Mouse (Mus musculus) thymus, adult 18-20 months (tissue): Measurements from ENCODE around the gene Gm49392.
"Not testable (repeated sequence)": the region's sequence is repeated elsewhere in the genome, so short reads cannot be mapped to it uniquely, and the experiment has no call there.

Experiments used
- DNase-seq, 2 experiments: peaks; one replicate each; pipeline ENCODE4 v3.0.0; 2022; ENCODE audit warnings: mixed read lengths in 2 of 2

Gene Gm49392

DNA sequence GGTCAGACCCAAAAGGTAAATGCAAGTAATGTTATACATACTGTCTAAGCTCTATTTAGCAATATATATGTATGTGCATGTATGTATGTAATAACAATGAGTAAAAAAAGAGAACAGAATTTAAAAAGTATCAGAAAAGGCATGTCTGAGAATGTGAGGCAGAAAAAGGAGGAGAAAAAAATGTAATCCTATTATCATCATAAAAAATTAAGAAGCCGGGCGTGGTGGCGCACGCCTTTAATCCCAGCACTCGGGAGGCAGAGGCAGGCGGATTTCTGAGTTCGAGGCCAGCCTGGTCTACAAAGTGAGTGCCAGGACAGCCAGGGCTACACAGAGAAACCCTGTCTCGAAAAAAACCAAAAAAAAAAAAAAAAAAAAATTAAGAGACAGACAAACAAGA is at the start of gene Gm49392:
Gene Gm49392, minus strand, starts transcription at position 101 of the 400 bp plus-strand sequence.
- not testable (repeated sequence) for DNase-seq

DNA sequence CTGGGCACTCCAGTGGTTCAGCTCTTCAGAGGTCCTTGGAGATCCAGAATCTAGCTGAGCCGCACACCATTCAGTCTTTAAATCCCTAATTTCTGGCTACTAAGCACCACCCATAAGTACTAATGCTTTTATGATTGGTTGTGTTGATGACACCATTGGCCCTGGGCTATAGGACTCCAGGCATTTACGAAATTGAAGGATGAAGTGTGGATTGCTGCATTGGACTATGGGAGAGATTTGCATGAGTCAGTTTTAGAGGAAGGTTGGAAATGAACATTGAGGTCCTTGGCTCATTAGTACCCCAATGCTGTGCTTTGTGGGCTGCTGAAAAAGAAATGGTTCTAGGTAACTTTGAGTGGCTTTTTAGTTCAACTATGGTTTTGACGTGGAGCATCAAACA is 45.2 kb upstream of the Gm49392 start, which contains the start of gene Tpbpa:
Gene Tpbpa, minus strand, starts transcription at position 101 of the 400 bp plus-strand sequence.
- not testable (repeated sequence) for DNase-seq

DNA sequence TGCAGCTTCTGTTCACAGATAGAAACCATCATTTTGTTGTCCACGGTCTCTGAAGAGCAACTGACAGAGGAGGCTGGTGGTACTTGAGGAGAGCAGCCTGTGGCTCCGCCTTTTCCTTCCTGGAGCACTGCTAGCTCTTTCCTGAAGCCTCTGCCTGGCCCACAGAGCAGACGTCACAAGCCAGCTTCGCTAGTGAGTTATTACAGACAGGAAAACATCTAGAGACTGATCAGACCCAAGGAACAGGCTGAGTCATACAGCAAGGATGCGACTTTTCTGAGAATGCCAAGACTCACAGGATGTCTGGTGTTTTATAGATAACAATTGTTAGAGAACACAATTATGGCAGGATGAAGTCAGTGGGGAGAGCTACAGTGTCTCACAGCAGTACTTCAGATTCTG is 39.8 kb upstream of the Gm49392 start, which contains the start of the genes Gm49391 and Ctla2a:
Gene Gm49391, minus strand, starts transcription at position 72 of the 402 bp plus-strand sequence.
Gene Ctla2a, minus strand, starts transcription at position 126 of the 402 bp plus-strand sequence.
- peak; percentile 2 to 15 for DNase-seq

DNA sequence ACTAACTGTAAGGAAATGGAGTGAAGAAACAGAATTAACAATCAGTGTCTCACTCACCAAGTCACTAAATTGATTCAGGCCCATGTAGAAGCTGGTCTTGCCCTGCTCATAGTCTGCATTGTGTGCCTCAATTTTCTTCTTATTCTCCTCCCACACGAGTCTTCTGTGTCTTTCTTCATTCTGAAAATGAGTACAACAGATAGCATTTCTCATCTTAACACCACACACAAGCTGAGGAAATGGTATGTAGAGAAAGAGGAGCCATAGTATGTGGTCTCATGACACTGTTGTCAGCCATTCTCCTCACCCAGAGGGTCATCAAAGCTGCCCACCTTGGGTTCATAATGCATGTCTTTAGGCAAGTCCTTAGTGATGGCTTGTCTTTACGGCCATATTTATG is 38.8 kb upstream of the Gm49392 start, which contains the start of gene Gm49393:
Gene Gm49393, minus strand, starts transcription at position 101 of the 400 bp plus-strand sequence.
- not testable (repeated sequence) for DNase-seq

DNA sequence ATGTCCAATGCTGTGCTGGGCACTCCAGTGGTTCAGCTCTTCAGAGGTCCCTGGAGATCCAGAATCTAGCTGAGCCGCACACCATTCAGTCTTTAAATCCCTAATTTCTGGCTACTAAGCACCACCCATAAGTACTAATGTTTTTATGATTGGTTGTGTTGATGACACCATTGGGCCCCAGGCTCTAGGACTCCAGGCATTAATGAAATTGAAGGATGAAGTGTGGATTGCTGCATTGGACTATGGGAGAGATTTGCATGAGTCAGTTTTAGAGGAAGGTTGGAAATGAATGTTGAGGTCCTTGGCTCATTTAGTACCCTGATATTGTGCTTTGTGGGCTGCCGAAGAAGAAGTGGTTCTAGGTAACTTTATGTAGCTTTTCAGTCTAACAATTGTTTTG is 8.1 kb upstream of the Gm49392 start, which contains the start of gene Tpbpb:
Gene Tpbpb, minus strand, starts transcription at position 101 of the 400 bp plus-strand sequence.
- not testable (repeated sequence) for DNase-seq

DNA sequence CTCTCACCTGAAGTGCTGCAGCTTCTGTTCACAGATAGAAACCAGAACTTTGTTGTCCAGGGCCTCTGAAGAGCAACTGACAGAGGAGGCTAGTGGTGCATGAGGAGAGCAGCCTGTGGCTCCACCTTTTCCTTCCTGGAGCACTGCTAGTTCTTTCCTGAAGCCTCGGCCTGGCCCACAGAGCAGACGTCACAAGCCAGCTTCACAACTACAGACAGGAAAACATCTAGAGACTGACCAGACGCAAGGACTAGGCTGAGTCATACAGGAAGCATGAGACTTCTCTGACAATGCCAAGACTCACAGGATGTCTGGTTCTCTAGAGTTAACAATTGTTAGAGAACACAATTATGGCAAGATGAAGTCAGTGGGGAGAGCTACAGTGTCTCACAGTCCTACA is 634 bp upstream of the Gm49392 start, which contains the start of gene Ctla2b:
Gene Ctla2b, minus strand, starts transcription at position 120 of the 400 bp plus-strand sequence.
- peak; percentile 3 to 7 for DNase-seq

DNA sequence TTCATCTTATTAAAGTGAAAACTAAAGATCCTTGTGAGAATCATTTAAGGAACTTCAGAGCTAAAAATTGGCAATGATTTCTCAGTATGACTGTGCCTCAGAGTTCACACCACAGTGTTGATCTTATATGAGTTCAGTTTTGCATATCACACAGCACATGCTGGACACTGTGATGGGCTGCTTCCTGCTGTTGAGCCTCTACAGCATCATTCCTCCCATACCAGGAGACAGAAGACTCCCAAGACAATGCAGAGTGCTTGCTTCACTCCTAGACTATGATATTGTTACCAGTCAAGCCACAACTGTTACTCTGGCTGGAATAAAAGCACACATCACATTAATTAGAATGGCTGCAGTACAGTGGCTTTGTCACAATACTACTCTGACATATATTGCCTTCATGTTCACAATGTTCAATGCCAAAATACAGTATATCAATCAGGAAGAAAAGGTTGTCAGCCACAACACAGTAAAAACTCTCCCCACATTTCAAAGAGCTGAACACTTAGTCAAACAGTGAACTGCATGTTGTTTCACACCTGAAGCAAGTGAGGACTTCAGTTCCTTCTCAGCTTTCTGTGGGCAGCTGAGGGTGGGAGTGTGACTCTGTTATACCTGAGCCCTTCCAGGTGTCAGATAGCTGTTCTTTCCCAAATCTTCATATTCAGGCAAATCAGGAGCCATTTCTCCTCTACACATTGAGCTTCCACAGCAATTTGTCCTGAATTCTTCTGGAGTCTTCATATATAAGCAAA is 1.1 kb downstream of the Gm49392 start:
- DNase-seq = no peak

DNA sequence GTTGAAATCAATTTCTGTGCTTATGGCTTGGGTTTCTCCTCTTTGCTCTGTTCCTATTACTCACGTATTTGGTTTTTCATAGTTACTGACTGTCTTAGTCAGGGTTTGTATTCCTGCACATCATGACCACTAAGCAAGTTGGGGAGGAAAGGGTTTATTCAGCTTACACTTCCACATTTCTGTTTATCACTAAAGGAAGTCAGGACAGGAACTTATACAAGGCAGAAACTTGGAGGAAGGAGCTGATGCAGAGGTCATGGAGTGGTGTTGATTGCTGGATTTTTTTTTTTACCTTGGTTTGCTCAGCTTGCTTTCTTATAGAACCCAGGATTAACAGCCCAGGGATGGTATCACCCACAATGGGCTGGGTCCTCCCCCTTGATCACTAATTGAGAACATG is 4.4 kb downstream of the Gm49392 start:
- DNase-seq = no peak

DNA sequence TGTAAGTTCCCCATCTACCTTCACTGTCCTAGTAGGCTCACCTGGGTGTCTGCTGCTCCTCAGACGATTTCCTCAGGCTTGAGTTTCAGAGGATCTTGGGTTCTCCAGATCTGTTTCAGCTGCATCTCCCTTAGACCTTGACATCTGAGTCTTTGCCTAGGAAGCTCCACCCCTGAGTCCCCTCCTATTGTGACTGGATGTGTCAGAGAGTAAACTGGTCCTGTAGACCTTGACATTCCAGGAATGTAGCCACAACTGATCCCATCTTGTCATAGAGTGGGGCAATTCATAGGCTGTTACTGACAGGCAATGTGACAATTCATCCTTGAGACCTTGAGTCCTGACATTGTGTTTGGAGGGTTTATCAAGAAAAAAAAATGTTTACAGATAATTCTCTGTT is 32.4 kb downstream of the Gm49392 start, which contains the start of gene 4930486L24Rik:
Gene 4930486L24Rik, minus strand, starts transcription at position 195 of the 400 bp plus-strand sequence.
- no peak for DNase-seq

DNA sequence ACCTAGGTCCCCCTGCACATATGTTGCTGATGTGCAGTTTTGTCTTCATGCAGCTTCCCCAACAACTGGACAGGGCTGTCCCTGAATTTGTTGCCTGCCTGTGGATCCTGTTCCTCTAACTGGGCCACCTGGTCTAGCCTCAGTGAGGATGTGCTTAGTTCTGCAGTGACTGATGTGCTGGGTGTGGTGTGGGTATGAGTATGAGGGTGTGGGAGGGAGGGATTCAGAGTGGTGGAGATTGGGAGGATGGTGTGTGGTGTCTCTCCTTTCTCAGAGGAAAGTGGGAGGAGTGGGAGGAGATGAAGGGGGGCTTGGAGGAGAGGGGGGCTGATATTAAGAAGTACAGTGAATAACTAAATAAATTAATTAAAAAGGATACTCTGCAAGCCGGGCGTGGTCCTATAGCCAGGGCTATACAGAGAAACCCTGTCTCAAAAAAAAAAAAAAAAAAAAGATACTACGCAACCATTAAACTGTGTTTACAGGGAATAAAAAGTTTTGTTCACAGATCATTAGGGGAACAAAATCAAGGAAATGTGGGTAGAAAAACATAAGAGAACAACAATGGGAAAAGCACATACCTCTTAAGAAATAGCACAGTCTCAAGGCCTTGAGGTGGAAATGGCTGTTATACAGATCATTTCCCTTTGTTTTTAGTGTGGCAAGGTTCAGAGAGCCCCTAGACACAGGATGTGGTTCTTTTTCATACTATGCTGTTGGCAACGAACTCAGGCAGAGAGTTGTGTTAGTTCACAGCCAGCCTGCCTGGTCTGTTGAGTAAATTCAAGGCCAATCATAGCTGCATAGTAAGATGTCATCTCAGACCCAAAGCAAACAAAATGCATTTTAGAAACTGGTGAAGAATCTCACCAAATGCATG is 48.2 kb downstream of the Gm49392 start:
- DNase-seq = peak; percentile 14 to 66

DNA sequence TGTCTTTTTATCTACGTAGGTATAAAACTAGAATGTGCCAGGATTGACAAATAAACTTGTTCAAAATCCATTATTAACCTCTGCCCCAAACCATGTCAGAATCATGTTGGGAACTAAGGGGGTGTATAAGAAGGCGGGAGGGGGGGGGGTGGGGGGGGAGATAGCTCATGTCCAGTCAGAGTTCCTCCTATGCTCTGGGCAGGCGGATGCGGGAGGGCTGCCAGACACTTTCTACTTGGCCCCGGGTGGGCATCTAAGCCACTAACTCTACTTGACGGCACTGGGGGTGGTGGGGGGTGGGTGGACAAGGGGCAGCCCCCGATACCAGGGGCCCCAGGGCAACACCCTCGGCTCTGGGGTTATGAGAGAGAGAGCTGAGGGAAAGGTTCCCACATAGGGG is 53.5 kb downstream of the Gm49392 start:
- no peak for DNase-seq

DNA sequence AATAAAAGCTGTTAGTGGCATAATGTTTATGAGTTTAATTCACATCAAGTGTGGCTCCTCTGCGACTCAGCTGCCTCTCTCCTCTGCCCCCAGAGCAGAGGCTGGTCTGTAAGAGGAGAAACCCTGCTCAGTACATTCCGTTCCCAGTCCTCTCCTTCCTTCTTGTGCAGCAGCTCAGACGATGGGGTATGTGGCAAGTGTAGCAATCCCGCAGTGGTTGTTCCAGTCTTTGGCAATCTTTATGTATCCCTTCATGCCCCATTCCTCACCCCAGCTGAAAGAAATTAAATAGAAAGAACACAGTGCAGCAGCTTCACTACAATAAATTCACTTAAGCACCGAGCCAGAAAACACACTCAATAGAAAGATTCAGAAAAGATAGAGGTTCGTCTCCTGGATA is 54.0 kb downstream of the Gm49392 start:
- DNase-seq = no peak

DNA sequence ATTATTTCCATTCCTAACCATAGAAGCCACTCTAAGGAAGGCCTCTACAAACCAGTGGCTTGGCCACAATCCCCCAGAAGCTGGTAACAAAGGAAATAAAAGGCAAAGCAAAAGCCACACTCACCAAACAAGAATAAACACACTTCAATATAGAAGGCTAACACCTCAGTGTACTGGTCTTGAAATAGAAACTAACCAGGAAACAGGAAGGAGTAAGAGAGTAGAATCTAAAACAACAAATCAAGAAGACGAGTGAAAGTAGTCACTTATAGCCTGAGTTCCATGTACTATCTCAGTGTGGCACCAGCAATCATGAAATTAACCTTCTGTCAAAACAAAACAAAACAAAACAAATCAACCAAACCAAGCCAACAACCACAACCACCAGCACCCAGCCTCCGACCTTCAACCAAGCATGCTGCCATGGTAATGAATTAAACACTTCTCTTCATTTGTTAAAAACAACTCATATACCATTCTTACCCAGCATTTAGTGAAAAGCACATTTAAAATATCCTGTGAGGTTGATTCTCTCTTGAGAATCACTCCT is 57.3 kb downstream of the Gm49392 start:
- no peak for DNase-seq

DNA sequence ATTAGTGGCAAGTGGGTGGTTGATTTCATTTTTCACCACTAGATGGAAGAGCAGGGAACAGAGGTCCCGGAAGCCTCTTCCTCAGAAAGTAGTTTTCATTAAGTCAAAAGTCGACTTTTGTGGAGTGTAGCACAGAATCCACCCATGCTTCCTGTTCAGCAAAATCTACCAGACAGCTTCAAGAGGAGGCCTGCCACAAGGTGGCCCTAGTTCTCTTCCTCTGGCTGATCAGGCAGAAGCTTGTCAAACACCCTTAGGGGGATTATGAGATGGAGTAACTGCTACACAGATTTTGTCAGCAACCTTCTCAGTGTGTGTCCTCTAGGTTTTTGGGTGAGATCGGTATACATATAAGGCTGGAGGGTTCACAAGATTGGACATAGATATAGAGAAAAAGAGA is 70.6 kb downstream of the Gm49392 start:
- peak; percentile 41 to 42 for DNase-seq

DNA sequence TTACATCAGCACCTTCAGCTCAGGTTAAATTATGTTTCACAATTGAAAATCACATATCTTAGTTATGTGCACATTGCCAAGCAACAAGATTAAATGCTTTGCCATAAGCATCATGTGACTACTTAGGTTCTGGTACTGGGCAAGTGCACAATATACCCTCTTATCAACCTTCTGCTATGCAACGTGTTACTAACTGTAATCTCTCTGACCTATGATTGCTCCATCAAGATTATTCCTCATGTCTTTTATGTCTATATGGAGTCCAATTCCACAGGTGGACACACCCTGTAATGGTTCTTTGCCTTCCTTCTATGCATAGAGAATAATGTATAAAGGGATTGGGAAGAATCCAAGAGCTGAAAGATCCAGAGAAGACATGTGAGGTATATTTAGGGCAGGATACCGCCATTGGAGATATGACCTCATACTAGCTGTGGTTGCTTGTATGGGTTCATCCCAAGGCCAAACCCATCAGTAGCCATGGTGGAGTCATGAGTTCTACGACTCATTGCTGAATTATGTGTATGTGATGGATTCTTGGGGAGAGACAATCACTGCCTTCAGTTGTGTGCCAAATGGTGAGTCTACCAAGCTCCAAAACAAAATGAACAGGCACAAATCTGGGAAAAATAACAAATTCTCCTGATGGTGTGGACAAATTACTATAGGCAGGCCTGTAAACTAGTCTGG is 76.1 kb downstream of the Gm49392 start:
- DNase-seq = no peak

DNA sequence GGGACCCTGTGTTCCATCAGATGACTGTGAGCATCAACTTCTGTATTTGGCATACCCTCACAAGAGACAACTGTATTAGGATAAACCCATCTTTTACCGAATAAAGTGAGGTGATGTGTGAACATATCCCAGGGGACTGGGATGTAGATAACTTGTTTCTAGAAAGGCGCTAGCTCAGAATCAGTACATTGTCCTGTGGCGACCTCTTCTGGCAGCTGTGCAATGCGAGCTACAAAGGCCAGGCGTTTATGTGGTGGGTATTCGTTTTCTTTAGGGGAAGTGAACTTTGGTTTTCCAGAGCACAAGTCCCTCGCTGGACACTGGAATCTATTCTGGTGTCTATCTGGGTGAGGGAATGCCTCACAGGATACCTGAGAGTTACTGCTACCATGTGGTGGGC is 77.2 kb downstream of the Gm49392 start:
- no peak for DNase-seq

DNA sequence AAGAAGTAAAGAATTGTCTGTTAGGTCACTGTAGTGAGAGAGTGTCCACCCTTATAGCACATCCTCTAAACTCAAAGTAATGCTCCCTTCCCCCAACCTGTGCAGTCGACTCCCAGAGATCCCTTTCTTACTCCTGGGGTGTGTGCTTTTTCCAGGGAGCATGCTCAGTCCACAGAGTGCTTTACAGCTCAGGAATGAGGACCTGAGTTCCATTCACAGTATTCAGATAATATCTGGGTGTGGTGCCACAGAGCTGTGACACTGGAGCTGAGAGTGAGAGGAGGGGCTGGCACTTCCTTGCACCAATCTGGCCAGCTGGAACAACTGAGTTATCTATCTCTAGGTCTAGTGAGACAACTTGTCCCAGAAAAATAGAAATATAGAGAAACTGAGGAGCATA is 83.0 kb downstream of the Gm49392 start:
- DNase-seq = no peak

DNA sequence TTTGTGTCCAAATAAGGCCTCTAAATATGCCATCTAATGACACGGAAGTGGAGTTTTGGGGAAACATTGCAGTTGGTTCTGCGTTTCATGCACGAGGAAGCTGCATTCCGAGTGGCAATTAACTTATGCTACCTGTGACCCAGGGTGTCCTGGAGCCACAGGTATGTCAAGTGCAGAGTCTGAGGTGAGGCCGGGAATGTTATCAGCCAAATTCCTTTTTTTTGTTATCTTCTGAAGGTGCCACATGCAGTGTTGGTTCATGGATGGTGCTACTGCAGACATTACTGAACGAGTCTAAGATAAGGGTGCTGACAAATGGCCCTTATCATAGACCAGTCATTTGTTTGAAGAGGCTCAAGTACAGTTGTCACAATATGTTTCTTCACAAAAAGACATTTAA is 83.9 kb downstream of the Gm49392 start:
- no peak for DNase-seq

DNA sequence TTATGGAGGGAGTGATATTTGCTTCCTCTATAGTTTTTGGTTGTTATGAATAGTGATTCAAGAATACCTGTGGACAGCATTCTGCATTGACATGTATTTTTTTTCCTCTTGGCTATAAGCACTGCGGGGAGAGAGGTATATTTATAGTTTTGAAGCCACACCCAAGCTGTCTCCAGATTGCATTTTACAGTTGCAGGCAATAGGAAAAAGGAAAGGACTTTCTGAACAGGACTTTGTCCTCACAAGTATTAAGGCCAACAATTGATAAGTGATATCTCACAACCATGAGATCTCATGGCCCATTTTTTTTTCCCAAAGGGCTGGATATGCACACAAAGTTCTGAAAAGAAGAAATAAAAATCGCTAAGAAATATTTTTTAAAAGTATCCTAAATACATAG is 87.0 kb downstream of the Gm49392 start:
- no peak for DNase-seq

DNA sequence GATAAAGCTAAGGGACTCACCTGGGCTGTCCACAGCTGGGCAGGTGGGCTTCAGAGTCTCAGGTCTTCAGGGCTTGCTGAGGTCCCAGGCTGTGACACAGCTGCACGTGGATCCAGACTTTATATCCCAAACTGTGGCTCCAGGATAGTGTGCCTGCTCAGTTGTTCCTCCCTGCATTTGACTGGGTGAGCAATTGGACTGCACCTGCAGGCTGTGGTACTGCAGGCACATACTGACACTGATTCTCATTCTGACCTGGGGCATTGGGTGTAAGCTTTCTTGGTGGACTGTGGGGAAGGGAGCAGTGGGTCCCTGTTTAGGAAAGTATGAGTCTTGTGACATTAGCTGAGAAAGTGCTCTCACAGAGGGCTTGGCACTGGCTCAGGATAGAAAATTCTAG is 93.9 kb downstream of the Gm49392 start, which contains the start of gene Ctsll3:
Gene Ctsll3, minus strand, starts transcription at position 101 of the 400 bp plus-strand sequence.
- DNase-seq = no peak
